Mouse (Mus musculus) heart, embryonic 16.5 days (tissue): ENCODE measurements around the gene Zfp119b. TPM values are rescaled to one million over a fixed set of nuclear protein-coding genes. Genes with fewer than 3 reads are reported as not detected.

Experiments
- ATAC-seq: fragments of 200-750 bp; cut with Nextera tagmentation; replicated peaks from 2 replicates; pipeline ENCODE4 v1.8.0; 2017; ENCODE audit warnings: moderate number of reproducible peaks; ENCODE audit not compliant: insufficient read depth, low FRiP score; ENCODE audit errors: extremely low read depth
- H3K27ac ChIP-seq: fragments of 300-500 bp; sonication (generic); 2 replicates; pipeline ENCODE4 v1.5.1; 2014; ENCODE audit warnings: mild to moderate bottlenecking, low read length, control low read depth, moderate library complexity
- H3K27me3 ChIP-seq: fragments of 300-500 bp; sonication (generic); 2 replicates; pipeline ENCODE4 v1.6.1; 2014; ENCODE audit warnings: low read length, mixed read lengths; ENCODE audit not compliant: control insufficient read depth, insufficient read depth
- H3K36me3 ChIP-seq: fragments of 300-500 bp; sonication (generic); 2 replicates; pipeline ENCODE4 v1.6.1; 2014; ENCODE audit not compliant: control insufficient read depth, insufficient read depth
- H3K4me1 ChIP-seq: fragments of 300-500 bp; sonication (generic); 2 replicates; pipeline ENCODE4 v1.6.1; 2014; ENCODE audit warnings: low read length, mixed read lengths; ENCODE audit not compliant: control insufficient read depth, insufficient read depth
- H3K4me2 ChIP-seq: fragments of 300-500 bp; sonication (generic); 2 replicates; pipeline ENCODE4 v1.6.1; 2014; ENCODE audit warnings: low read depth, mild to moderate bottlenecking, control low read depth, low read length
- H3K4me3 ChIP-seq: fragments of 300-500 bp; sonication (generic); 2 replicates; pipeline ENCODE4 v1.5.1; 2014; ENCODE audit warnings: mild to moderate bottlenecking, control low read depth, low read length
- H3K9ac ChIP-seq: fragments of 300-500 bp; sonication (generic); 2 replicates; pipeline ENCODE4 v1.6.1; 2014; ENCODE audit warnings: low read length, control low read depth
- H3K9me3 ChIP-seq: fragments of 300-500 bp; sonication (generic); replicated peaks from 2 replicates; pipeline ENCODE4 v1.6.1; 2016; ENCODE audit warnings: low read length; ENCODE audit not compliant: control insufficient read depth
- WGBS: fragments of 180-500 bp; shearing (Covaris S2); extraction: QIAGEN DNeasy Blood & Tissue Kit; methylation state at CpG from one replicate; pipeline ENCODE4 v1.1.7; 2014; 5-methylcytosine and 5-hydroxymethylcytosine counted together
- polyA plus RNA-seq: library from polyadenylated mRNA; unstranded; fragments of >200 nt; fragmentation: Nextera tagmentation; extraction: Ambion mirVana; gene quantifications from 2 replicates; pipeline ENCODE4 v1.2.1, GENCODE M21; 2015

Zfp119b gene
- 4.9 and 6.5 TPM in 2 replicates for polyA plus RNA-seq

DNA sequence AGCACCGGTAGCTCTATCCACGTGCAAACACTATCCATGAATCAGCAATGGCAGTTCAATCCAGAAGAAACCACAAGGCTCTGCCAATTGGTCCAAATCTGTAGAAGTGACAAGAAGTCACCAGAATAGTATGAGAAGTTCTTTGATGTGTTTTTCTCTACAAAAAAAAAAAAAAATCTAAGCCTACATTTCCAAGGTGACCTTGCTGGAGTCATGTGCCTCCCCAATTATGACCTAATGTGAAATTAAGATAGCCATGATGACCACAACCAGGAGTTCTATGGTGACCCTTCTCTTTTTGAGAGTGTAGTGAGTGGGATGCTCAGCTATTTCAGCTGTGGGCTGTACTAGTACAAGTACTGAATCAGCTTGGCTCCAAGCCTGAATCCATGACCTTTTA lies at the start of gene Zfp119b:
Zfp119b (minus strand) TSS at position 101 of the 400 bp plus-strand sequence.
- Histone ChIP-seq H3K36me3 (no peaks in the 10 kb centered on the region), H3K9me3 (no peaks in the 10 kb centered on the region), H3K4me3 (no peak within 1 kb of the TSS), H3K9ac (no peak within 1 kb of the TSS), H3K27me3 (peaks cover 7% of the 10 kb centered on the region), H3K4me2 (no peak within 1 kb of the TSS), H3K27ac (no peak within 1 kb of the TSS), H3K4me1 (peaks cover 3% of the 10 kb centered on the region)
- WGBS: 85% methylated on average over 2 of the region's 2 CpGs
- no peak for ATAC-seq

DNA sequence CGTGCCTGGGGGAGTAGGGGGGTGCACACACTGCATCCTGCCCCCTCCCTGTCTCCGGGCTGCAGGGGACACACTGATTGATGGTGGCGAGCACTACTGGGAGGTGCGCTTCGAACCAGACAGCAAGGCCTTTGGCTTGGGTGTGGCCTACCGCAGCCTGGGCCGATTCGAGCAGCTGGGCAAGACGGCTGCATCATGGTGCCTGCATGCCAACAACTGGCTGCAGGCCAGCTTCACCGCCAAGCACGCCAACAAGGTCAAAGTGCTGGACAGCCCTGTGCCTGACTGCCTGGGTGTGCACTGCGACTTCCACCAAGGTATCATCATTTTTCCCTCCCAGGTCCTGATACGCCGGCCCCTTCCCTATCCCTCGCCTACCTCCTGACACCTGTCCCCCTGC lies 46.7 kb upstream of the Zfp119b start:
- Histone ChIP-seq H3K36me3 (no peaks in the 10 kb centered on the region), H3K4me2 (no peak overlapping the region), H3K27me3 (peaks cover 11% of the 10 kb centered on the region), H3K27ac (no peak overlapping the region), H3K9me3 (no peaks in the 10 kb centered on the region), H3K4me1 (no peaks in the 10 kb centered on the region; the same call in 1 of the 2 replicates), H3K9ac (no peak overlapping the region), H3K4me3 (no peak overlapping the region)
- ATAC-seq: no peak
- WGBS: 81% methylated on average over 15 of the region's 15 CpGs

DNA sequence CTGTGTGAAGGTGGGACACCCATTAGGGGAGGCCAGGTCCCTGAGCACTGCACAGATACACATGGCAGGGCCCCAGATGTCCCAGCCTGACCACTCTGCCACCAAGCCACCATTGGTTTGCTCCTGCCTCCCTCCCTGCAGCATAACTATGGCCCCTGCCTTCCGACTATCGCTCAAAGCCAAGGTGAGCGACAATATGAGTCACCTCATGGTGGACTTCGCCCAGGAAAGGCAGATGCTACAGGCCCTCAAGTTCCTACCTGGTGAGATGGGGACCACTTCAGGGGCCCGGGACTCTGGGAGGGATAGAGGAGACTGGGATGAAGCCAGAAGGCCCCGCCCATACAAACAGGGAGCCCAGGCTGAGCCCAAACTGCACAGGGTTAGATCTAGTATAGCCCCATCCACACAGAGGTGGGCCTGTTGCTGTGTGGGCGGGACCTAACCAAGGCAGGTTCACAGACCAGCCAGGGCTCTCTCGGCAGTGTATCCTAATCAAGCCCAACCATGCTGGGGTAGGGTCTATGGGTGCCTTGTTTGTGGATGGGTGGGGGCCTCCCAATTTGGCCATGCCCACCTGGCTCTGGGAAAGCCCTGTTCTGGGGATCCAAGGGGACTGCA lies 41.1 kb upstream of the Zfp119b start:
- no peak overlapping the region for H3K4me3 ChIP-seq
- no peaks in the 10 kb centered on the region for H3K9me3 ChIP-seq
- no peaks in the 10 kb centered on the region for H3K36me3 ChIP-seq
- 69% methylated on average over 8 of the region's 8 CpGs for WGBS
- no peak overlapping the region for H3K27ac ChIP-seq
- peaks cover 17% of the 10 kb centered on the region for H3K27me3 ChIP-seq
- ATAC-seq: no peak
- H3K9ac ChIP-seq: no peak overlapping the region
- no peaks in the 10 kb centered on the region for H3K4me1 ChIP-seq
- H3K4me2 ChIP-seq: no peak overlapping the region

DNA sequence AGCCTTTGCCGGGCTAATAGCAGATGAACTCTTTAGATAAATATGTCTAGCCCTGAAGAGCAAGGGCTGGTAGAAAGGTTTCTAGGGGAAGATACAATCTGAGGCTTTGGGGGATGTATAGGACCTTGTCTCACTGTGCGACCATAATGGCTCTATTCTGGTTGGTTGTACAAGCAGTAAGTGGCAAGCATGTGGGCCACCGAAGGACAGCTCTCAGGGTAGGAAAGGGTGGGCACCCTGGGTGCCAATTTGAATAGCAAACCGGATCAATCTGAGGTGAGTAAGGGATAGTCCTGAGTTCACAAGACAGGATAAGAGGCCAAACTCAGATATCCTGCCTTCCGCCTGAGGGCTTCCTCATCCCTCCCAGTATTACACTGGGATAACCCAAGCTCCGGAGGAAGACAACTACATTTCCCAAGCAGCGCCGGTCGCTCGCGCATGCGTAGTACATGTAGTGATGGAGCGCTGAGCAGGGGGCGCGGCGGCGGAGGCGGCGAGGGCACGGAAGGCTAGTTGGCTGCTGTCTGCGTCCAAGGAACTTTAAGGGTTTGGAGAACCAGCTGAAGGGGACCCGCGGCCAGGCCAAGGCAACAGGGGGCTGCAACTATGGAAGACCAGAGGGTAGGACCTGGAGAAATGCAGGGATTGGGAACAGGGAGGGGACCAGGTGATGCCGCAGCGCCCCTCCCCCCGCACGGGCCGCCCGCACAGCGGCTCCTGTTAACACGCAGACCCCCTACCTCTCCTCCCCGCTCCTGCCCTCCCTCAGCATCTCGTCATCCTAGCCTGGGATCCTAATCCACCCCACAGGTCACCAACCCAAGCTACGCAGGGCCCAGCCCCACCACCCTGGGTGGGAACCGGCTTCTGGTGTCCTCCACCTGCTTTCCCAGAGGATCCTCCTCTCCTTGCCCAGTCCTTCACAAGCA lies 37.0 kb upstream of the Zfp119b start, which contains the start of gene Fsd1:
Fsd1 (plus strand) TSS at position 480 of the 932 bp plus-strand sequence.
- no peak for ATAC-seq
- H3K4me3 ChIP-seq: peak within 1 kb of the TSS; percentile 34

DNA sequence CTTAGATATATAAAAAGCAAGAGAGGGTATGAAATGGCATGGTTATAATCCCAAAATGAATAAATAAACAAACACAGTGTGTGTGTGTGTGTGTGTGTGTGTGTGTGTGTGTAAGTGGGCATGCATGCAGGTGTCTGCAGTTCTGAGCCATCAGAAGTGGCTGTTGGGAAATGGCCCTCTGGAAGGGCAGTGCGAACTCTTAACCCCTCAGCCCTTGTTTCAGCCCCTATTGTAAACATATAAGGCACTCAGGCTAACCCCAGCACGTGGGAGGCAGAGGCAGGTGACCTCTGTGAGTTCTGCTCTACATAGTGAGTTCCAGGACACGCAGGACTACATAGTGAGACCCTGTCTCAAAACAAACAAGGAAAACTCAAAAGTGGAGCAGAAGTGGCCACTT lies 28.0 kb upstream of the Zfp119b start:
- WGBS: 48% methylated on average over 3 of the region's 3 CpGs

More for the DNA sequence above, 37.0 kb upstream of the Zfp119b start, which contains the start of gene Fsd1:
- H3K36me3 ChIP-seq: no peaks in the 10 kb centered on the region
- 9% methylated on average over 33 of the region's 35 CpGs for WGBS
- no peaks in the 10 kb centered on the region for H3K9me3 ChIP-seq
- peaks cover 17% of the 10 kb centered on the region for H3K27me3 ChIP-seq
- no peak within 1 kb of the TSS for H3K27ac ChIP-seq
- peak within 1 kb of the TSS; percentile 55 for H3K4me2 ChIP-seq
- no peak within 1 kb of the TSS for H3K9ac ChIP-seq
- no peaks in the 10 kb centered on the region for H3K4me1 ChIP-seq

DNA sequence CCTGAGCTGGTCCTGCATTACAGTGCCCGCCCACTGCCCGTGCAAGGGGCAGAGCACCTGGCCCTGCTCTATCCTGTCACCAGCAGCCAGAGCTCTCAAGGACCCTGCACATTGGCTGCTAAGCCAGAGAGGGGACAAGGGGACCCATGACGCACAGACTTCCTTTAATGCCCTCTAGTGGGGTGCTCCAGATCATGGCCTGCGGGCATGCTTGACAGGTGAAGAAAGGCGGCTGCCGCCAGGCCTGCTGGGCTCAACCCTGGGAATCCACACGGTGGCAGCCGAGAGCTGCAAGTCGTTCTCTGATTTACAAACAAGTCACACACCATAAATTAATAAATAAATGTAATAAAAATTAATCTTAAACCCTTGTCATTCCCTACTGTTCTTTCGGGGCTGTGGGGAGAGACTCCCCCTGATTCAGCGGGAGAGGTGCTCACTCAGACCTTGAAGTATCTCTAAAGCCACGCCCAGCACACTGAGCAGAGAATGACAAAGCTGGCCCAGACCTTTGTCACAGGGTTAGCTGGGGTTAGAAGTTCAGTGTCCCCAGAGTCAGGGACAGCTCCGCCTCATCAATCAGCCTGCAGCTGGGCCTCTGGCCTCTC lies 27.1 kb upstream of the Zfp119b start:
- no peak overlapping the region for H3K9ac ChIP-seq
- H3K4me2 ChIP-seq: no peak overlapping the region
- ATAC-seq: peak; percentile 52; the same call in 1 of the 2 replicates
- H3K9me3 ChIP-seq: no peaks in the 10 kb centered on the region
- H3K4me3 ChIP-seq: no peak overlapping the region
- H3K27ac ChIP-seq: no peak overlapping the region
- WGBS: 18% methylated on average over 13 of the region's 13 CpGs
- no peaks in the 10 kb centered on the region for H3K36me3 ChIP-seq
- peaks cover 8% of the 10 kb centered on the region for H3K27me3 ChIP-seq
- H3K4me1 ChIP-seq: no peaks in the 10 kb centered on the region

More for the DNA sequence above, 28.0 kb upstream of the Zfp119b start:
- no peak for ATAC-seq
- Histone ChIP-seq H3K4me2 (no peak overlapping the region), H3K27me3 (peaks cover 6% of the 10 kb centered on the region), H3K27ac (no peak overlapping the region), H3K36me3 (no peaks in the 10 kb centered on the region), H3K4me1 (no peaks in the 10 kb centered on the region), H3K9me3 (no peaks in the 10 kb centered on the region), H3K4me3 (no peak overlapping the region), H3K9ac (no peak overlapping the region)

DNA sequence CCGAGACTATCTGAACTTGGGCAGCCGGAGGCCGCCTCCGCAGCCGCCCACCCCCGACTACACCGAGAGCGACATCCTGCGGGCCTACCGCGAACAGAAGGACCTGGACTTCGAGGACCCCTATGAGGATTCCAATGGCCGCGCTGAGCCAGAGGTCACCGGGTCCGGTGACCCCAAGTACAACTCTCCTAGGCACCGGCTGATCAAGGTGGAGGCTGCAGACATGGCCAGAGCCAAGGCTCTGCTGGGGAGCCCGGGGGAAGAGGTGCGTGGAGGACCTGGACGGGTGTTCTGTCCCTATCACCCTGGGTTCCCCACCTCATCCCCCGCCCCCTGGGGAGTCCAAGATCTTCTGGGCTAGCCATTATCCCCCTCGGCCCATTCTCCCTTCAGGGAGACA lies 22.2 kb upstream of the Zfp119b start:
- no peaks in the 10 kb centered on the region for H3K9me3 ChIP-seq
- WGBS: 36% methylated on average over 22 of the region's 22 CpGs
- no peak overlapping the region for H3K9ac ChIP-seq
- no peak overlapping the region; the same call in 1 of the 2 replicates for H3K4me2 ChIP-seq
- peaks cover 15% of the 10 kb centered on the region for H3K4me1 ChIP-seq
- no peak overlapping the region for H3K4me3 ChIP-seq
- no peak overlapping the region for H3K27ac ChIP-seq
- peaks cover 19% of the 10 kb centered on the region for H3K27me3 ChIP-seq
- no peak for ATAC-seq
- peaks cover 9% of the 10 kb centered on the region for H3K36me3 ChIP-seq

DNA sequence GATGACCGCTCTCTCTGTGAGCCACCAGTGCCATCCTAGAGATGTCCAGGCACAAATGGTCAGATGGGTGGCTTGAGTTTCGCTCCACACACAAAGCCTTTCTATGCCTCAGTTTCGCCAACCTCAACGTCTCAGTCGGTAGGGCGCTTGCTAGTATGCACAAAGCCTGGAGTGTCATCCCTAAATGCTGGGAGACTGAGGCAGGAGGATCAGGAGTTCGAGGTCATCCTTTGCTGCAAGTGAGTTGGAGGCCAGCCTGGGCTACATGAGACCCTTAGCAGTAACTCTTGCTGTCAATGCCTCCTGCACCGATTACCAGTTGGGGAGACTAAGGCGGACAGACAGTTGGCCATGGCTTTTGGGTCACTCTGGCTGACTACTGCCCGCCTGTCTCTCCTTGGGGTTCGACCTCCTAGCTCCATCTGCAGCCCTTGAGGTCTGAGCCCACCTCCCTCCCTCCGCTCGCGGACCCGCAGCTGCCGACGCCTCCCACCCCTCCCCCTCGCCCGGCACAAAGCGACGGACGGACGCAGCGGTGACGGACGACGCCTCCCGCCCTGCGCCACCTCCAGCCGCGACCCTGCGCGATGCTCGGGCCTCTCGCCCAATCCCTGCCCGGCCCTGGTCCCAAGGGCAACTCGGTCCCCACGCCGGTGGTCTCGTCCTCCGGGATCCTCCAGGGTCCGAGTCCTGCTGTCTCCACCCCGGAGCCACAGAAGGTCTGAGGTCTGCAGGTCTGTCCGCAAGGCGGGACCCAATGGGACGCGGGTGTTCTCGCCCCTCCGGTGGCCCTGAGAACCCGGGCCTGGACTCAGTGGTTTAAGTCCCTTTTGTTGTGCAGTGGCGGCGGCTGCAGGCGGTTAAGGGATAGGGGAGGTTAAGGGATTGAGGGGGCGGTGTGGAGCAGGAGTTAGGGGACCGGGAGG lies 20.9 kb upstream of the Zfp119b start, which contains the start of gene Shd:
Shd (plus strand) TSS at position 502 of the 926 bp plus-strand sequence.
- H3K36me3 ChIP-seq: peaks cover 12% of the 10 kb centered on the region
- WGBS: 9% methylated on average over 55 of the region's 55 CpGs
- peaks cover 15% of the 10 kb centered on the region for H3K4me1 ChIP-seq
- no peak for ATAC-seq
- no peak within 1 kb of the TSS for H3K27ac ChIP-seq
- H3K4me3 ChIP-seq: peak within 1 kb of the TSS; percentile 61
- peak within 1 kb of the TSS; percentile 76 for H3K9ac ChIP-seq
- peak within 1 kb of the TSS; percentile 97 for H3K4me2 ChIP-seq
- H3K9me3 ChIP-seq: no peaks in the 10 kb centered on the region
- peaks cover 19% of the 10 kb centered on the region for H3K27me3 ChIP-seq
